Mouse (Mus musculus): ENCODE measurements around the gene Cyfip1. TPM values are rescaled to one million over a fixed set of nuclear protein-coding genes. Genes with fewer than 3 reads are reported as not detected.

The Cyfip1 gene
- polyA plus RNA-seq, 1 experiment from 2014 or later, result 54.5 TPM

- Histone ChIP-seq H3K36me3 (ENCODE audit: control insufficient read depth, insufficient read depth, low read length) (no peaks in the 10 kb centered on the region), H3K27ac (ENCODE audit: low read depth, low read length) (no peak overlapping the region), H3K9me3 (replicated peaks; ENCODE audit: control insufficient read depth, low read length) (no peaks in the 10 kb centered on the region), H3K4me2 (ENCODE audit: low read length) (no peak overlapping the region), H3K27me3 (replicated peaks; ENCODE audit: control insufficient read depth, insufficient read depth, low read length) (no peaks in the 10 kb centered on the region), H3K4me1 (ENCODE audit: control insufficient read depth, insufficient read depth, low read length) (no peaks in the 10 kb centered on the region), H3K4me3 (ENCODE audit: low read depth, low read length) (no peak overlapping the region), H3K9ac (ENCODE audit: low read length) (no peak overlapping the region)
- DNase-seq (ENCODE audit: low spot score) (no peak), ATAC-seq (no peak)
- 58% methylated on average over 16 of the region's 16 CpGs for WGBS
Observed at GRCm38 (mm10) chr7:55968258-55968901, 126.8 kb downstream of the Cyfip1 start.

- no peak overlapping the region for H3K4me3 ChIP-seq (ENCODE audit: low read depth, low read length)
- H3K36me3 ChIP-seq (ENCODE audit: control insufficient read depth, insufficient read depth, low read length), result no peaks in the 10 kb centered on the region
- H3K4me1 ChIP-seq (ENCODE audit: control insufficient read depth, insufficient read depth, low read length), result no peaks in the 10 kb centered on the region
- H3K9me3 ChIP-seq (replicated peaks; ENCODE audit: control insufficient read depth, low read length), result no peaks in the 10 kb centered on the region
- H3K27ac ChIP-seq (ENCODE audit: low read depth, low read length), result no peak overlapping the region
- WGBS, result 79% methylated on average over 1 of the region's 1 CpGs
- no peak for ATAC-seq
- no peak for DNase-seq (ENCODE audit: low spot score)
- H3K4me2 ChIP-seq (ENCODE audit: low read length), result no peak overlapping the region
- no peaks in the 10 kb centered on the region for H3K27me3 ChIP-seq (replicated peaks; ENCODE audit: control insufficient read depth, insufficient read depth, low read length)
- no peak overlapping the region for H3K9ac ChIP-seq (ENCODE audit: low read length)
Observed at GRCm38 (mm10) chr7:55969415-55969814, 127.9 kb downstream of the Cyfip1 start.

- Histone ChIP-seq H3K36me3 (ENCODE audit: control insufficient read depth, insufficient read depth, low read length) (peaks cover 11% of the 10 kb centered on the region; the same call in 1 of the 2 replicates), H3K9me3 (replicated peaks; ENCODE audit: control insufficient read depth, low read length) (no peaks in the 10 kb centered on the region), H3K9ac (ENCODE audit: low read length) (no peak overlapping the region), H3K4me1 (ENCODE audit: control insufficient read depth, insufficient read depth, low read length) (no peaks in the 10 kb centered on the region), H3K4me2 (ENCODE audit: low read length) (no peak overlapping the region), H3K4me3 (ENCODE audit: low read depth, low read length) (no peak overlapping the region), H3K27ac (ENCODE audit: low read depth, low read length) (no peak overlapping the region), H3K27me3 (replicated peaks; ENCODE audit: control insufficient read depth, insufficient read depth, low read length) (no peaks in the 10 kb centered on the region)
- WGBS, result 97% methylated on average over 2 of the region's 2 CpGs
- no peak for DNase-seq (ENCODE audit: low spot score)
- ATAC-seq, result no peak
Observed at GRCm38 (mm10) chr7:55974429-55974828, 132.9 kb downstream of the Cyfip1 start.

- no peak overlapping the region for H3K4me3 ChIP-seq (ENCODE audit: low read depth, low read length)
- DNase-seq (ENCODE audit: low spot score) (no peak), ATAC-seq (no peak)
- H3K27me3 ChIP-seq (replicated peaks; ENCODE audit: control insufficient read depth, insufficient read depth, low read length), result no peaks in the 10 kb centered on the region
- peaks cover 29% of the 10 kb centered on the region; the same call in 1 of the 2 replicates for H3K36me3 ChIP-seq (ENCODE audit: control insufficient read depth, insufficient read depth, low read length)
- H3K4me1 ChIP-seq (ENCODE audit: control insufficient read depth, insufficient read depth, low read length), result no peaks in the 10 kb centered on the region
- 95% methylated on average over 2 of the region's 2 CpGs for WGBS
- H3K9me3 ChIP-seq (replicated peaks; ENCODE audit: control insufficient read depth, low read length), result no peaks in the 10 kb centered on the region
- H3K27ac ChIP-seq (ENCODE audit: low read depth, low read length), result no peak overlapping the region
- H3K9ac ChIP-seq (ENCODE audit: low read length), result no peak overlapping the region
- H3K4me2 ChIP-seq (ENCODE audit: low read length), result no peak overlapping the region
Observed at GRCm38 (mm10) chr7:55981511-55981910, 140.0 kb downstream of the Cyfip1 start.

Other genes with a start within 250 kb of the Cyfip1 start
- 2.8 and 2.9 TPM in 2 replicates for gene Siglech, start 73.6 kb upstream of the Cyfip1 start, polyA plus RNA-seq (2014; fragmentation: Nextera tagmentation; extraction: Ambion mirVana)
- gene Tubgcp5, start 47.6 kb upstream of the Cyfip1 start, polyA plus RNA-seq (2014; fragmentation: Nextera tagmentation; extraction: Ambion mirVana), result 31.2 and 32.5 TPM in 2 replicates
- 48.0 and 50.8 TPM in 2 replicates for gene Nipa2, start 120.7 kb downstream of the Cyfip1 start, polyA plus RNA-seq (2014; fragmentation: Nextera tagmentation; extraction: Ambion mirVana)
- 14.4 and 17.5 TPM in 2 replicates for gene Nipa1, start 178.2 kb downstream of the Cyfip1 start, polyA plus RNA-seq (2014; fragmentation: Nextera tagmentation; extraction: Ambion mirVana)
- gene Herc2, start 208.5 kb downstream of the Cyfip1 start, polyA plus RNA-seq (2014; fragmentation: Nextera tagmentation; extraction: Ambion mirVana), result 27.4 and 43.6 TPM in 2 replicates